Mouse (Mus musculus): ENCODE data around the gene Pla2g3. TPM values are rescaled to one million over a fixed set of nuclear protein-coding genes. Genes with fewer than 3 reads are reported as not detected.

Gene Pla2g3
- polyA plus RNA-seq, 1 experiment from 2014 or later = 0.44 TPM

- 75% methylated on average over 4 of the region's 4 CpGs for WGBS
- Histone ChIP-seq H3K4me2 (peak overlapping the region; percentile 63), H3K4me1 (peaks cover 36% of the 10 kb centered on the region), H3K27me3 (no peaks in the 10 kb centered on the region), H3K4me3 (replicated peaks) (peak overlapping the region; percentile 48), H3K9ac (0 out of 2 replicates have a peak overlapping the region, but pooled peaks have one; percentile 39), H3K27ac (0 out of 2 replicates have a peak overlapping the region, but pooled peaks have one; percentile 24), H3K36me3 (peaks cover 20% of the 10 kb centered on the region), H3K9me3 (replicated peaks) (no peaks in the 10 kb centered on the region)
- ATAC-seq (replicated peaks; ENCODE audit: low FRiP score) = no peak
These were observed 27.6 kb downstream of the Pla2g3 start for GRCm38 (mm10) chr11:3515637-3516036.

DNA sequence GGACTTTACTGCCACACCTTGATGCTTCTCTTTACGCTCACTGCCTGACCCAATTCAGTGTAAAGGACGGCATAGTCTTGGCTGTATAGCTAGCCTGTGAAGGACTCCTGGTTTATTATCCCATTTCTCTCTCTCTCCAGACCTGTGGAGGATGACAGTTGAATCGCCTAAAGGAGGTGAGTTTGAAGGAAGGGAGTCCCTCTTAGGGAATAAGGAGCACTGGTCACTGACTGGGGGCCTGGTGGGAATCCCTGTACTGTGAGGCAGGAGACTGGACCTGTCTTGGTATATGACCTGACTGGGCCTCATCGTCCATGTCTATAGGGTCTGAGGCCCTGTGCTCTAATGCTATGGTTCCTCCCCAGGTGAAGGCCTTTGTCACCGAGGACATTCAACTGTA is 28.0 kb downstream of the Pla2g3 start:
- 83% methylated on average over 5 of the region's 5 CpGs for WGBS
- no peak overlapping the region for H3K27ac ChIP-seq
- H3K36me3 ChIP-seq = peaks cover 25% of the 10 kb centered on the region
- H3K4me2 ChIP-seq = peak overlapping the region; percentile 63
- ATAC-seq (replicated peaks; ENCODE audit: low FRiP score) = no peak
- H3K9me3 ChIP-seq (replicated peaks) = no peaks in the 10 kb centered on the region
- H3K27me3 ChIP-seq = no peaks in the 10 kb centered on the region
- peak overlapping the region; percentile 48; the same call in 1 of the 2 replicates for H3K4me3 ChIP-seq (replicated peaks)
- H3K4me1 ChIP-seq = peaks cover 36% of the 10 kb centered on the region
- H3K9ac ChIP-seq = no peak overlapping the region

DNA sequence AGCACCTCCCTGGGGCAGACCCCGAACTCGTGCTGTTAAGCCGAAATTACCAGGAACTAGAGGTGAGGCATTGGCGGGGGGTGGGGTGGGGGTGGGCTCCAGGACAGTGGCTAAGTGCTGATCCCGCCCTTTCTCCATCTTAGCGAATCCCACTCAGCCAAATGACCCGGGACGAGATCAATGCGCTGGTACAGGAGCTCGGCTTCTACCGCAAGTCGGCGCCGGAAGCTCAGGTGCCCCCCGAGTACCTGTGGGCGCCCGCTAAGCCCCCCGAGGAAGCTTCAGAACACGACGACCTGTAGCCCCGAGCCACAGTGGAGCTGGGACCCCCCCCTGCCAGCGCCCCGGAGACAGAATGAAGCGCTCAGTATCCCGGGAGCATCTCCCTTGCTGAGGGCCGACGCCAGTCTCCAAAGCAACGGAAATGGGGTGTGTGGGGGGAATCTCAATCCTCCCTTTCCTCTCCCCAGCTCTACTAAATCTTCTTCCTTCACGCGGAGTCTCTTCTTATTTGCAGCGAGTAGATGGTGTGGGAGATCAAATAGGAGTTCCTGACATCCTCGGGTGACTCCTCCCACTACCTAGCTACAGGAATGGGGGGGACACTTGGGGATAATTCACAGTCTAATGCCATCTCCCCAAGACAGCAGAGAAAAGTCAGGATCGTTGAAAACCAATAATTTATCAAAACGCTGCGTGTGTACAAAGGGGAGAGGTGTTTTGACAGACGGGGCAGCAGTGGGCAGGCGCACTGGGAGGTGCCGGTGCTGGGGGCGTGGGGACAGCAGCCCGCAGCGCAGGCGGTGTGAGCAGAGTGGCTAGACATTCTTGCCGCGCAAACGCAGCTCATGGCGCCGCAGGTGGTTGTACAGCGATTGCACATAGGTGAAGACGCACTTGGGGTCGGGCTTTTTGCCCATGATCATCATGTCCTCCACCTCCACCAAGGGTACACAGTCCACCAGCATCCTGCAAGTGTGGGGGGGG is 29.1 kb downstream of the Pla2g3 start:
- no peaks in the 10 kb centered on the region for H3K27me3 ChIP-seq
- H3K9ac ChIP-seq = peak overlapping the region; percentile 39
- WGBS = 2% methylated on average over 50 of the region's 50 CpGs
- H3K4me3 ChIP-seq (replicated peaks) = peak overlapping the region; percentile 41
- peak overlapping the region; percentile 63 for H3K4me2 ChIP-seq
- peak; percentile 43; the same call in 1 of the 2 replicates for ATAC-seq (replicated peaks; ENCODE audit: low FRiP score)
- peak overlapping the region; percentile 32; the same call in 1 of the 2 replicates for H3K27ac ChIP-seq
- H3K4me1 ChIP-seq = peaks cover 39% of the 10 kb centered on the region
- no peaks in the 10 kb centered on the region for H3K9me3 ChIP-seq (replicated peaks)
- peaks cover 36% of the 10 kb centered on the region for H3K36me3 ChIP-seq

DNA sequence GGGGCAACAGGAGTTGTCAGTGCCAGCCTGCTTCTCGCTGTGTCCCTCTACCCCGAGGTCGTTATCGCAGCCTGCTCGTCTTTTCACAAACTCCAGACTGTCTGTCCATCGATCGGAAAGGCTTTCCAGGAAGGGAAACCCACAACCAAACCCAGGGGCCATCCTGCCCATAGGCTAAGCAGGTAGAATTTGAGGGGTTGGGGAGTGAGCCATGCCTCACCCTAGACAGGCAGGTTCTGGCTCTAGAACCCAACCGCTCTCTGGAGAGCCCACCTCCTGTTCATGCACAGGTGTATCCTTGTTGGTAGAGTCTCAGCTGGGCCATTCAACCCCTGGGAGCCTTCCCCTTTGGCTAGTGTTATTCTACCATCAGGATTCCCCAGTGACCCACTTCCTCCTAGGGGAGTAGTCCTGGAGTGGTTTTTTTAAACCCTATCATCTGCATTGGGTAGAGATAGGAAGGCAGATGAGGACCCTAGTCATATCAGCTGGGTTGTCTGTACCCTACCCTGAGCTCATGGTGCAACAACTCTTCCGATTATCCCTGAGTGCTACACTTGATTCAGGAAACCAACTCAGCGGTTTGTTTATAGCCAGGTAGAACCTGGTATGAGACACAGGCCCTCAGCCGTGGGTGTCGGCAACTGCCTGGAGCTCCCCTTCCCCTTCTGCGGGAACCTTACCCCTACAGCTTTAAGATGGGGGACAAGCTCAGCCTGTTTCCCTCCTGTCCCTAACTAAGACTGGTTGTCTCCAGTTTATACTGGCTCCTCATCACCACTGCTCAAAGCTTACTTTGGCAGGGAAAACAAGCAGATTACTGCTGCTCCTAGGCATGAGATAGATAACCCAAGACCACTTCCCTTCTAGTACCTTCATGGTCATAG is 30.0 kb downstream of the Pla2g3 start:
- 0 out of 2 replicates have a peak overlapping the region, but pooled peaks have one; percentile 39 for H3K9ac ChIP-seq
- peaks cover 45% of the 10 kb centered on the region for H3K36me3 ChIP-seq
- 0 out of 2 replicates have a peak, but pooled peaks have one; percentile 9 for ATAC-seq (replicated peaks; ENCODE audit: low FRiP score)
- H3K4me2 ChIP-seq = peak overlapping the region; percentile 63
- WGBS = 54% methylated on average over 13 of the region's 13 CpGs
- H3K9me3 ChIP-seq (replicated peaks) = no peaks in the 10 kb centered on the region
- H3K27ac ChIP-seq = peak overlapping the region; percentile 32; the same call in 1 of the 2 replicates
- peaks cover 39% of the 10 kb centered on the region for H3K4me1 ChIP-seq
- H3K27me3 ChIP-seq = no peaks in the 10 kb centered on the region
- peak overlapping the region; percentile 41 for H3K4me3 ChIP-seq (replicated peaks)

GRCm38 (mm10) chr11:3519051-3519726 is 31.1 kb downstream of the Pla2g3 start:
- no peak overlapping the region for H3K4me2 ChIP-seq
- no peak for ATAC-seq (replicated peaks; ENCODE audit: low FRiP score)
- H3K27me3 ChIP-seq = no peaks in the 10 kb centered on the region
- H3K4me1 ChIP-seq = peaks cover 34% of the 10 kb centered on the region
- no peak overlapping the region for H3K4me3 ChIP-seq (replicated peaks)
- WGBS = 72% methylated on average over 4 of the region's 4 CpGs
- no peak overlapping the region for H3K9ac ChIP-seq
- H3K9me3 ChIP-seq (replicated peaks) = no peaks in the 10 kb centered on the region
- H3K27ac ChIP-seq = no peak overlapping the region
- H3K36me3 ChIP-seq = peaks cover 56% of the 10 kb centered on the region

DNA sequence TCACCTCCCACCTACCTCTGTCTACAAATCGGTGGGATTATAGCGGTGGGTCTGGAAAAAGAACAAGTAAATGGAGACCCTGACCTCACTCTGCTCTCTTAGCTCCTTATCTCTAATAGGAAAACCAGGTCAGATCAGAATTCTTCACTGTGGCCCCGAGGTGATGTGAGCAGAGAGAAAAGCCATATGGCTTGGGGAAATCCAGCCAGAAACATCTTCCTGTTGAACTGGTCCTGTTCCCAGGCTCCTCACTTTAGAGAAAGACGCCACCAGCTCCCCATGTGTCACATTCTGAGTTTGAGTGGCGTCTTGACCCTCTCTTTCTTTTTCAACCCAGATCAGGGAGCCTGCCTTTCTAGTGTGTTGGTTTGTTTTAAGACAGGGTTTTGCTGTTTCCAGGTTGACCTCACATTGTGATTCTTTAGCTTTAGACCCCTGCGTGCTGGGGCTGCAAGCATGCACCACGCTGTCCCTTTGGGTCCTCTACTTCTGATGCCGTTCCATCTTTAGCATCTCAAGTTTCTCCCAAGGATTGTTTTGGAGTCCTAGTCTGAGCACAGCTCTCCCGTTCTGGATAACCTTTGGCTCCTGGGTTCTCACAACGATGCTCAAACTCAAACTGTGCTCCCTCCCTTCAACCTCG is 31.8 kb downstream of the Pla2g3 start:
- H3K9ac ChIP-seq = no peak overlapping the region
- no peak overlapping the region for H3K4me2 ChIP-seq
- peaks cover 63% of the 10 kb centered on the region for H3K36me3 ChIP-seq
- no peak for ATAC-seq (replicated peaks; ENCODE audit: low FRiP score)
- no peak overlapping the region for H3K27ac ChIP-seq
- H3K9me3 ChIP-seq (replicated peaks) = no peaks in the 10 kb centered on the region
- peaks cover 33% of the 10 kb centered on the region for H3K4me1 ChIP-seq
- H3K27me3 ChIP-seq = no peaks in the 10 kb centered on the region
- H3K4me3 ChIP-seq (replicated peaks) = no peak overlapping the region
- WGBS = 81% methylated on average over 11 of the region's 11 CpGs

GRCm38 (mm10) chr11:3520919-3521318 is 32.8 kb downstream of the Pla2g3 start:
- WGBS = 62% methylated on average over 14 of the region's 14 CpGs
- Histone ChIP-seq H3K27me3 (no peaks in the 10 kb centered on the region), H3K9me3 (replicated peaks) (no peaks in the 10 kb centered on the region), H3K36me3 (peaks cover 73% of the 10 kb centered on the region), H3K4me1 (peaks cover 24% of the 10 kb centered on the region), H3K4me2 (no peak overlapping the region), H3K9ac (no peak overlapping the region), H3K27ac (no peak overlapping the region), H3K4me3 (replicated peaks) (no peak overlapping the region)
- ATAC-seq (replicated peaks; ENCODE audit: low FRiP score) = no peak

GRCm38 (mm10) chr11:3521339-3522224 is 33.5 kb downstream of the Pla2g3 start:
- Histone ChIP-seq H3K27ac (no peak overlapping the region), H3K36me3 (peaks cover 80% of the 10 kb centered on the region), H3K9ac (no peak overlapping the region), H3K4me3 (replicated peaks) (no peak overlapping the region), H3K27me3 (no peaks in the 10 kb centered on the region), H3K4me1 (peaks cover 19% of the 10 kb centered on the region), H3K9me3 (replicated peaks) (no peaks in the 10 kb centered on the region), H3K4me2 (no peak overlapping the region)
- 83% methylated on average over 23 of the region's 23 CpGs for WGBS
- ATAC-seq (replicated peaks; ENCODE audit: low FRiP score) = no peak

DNA sequence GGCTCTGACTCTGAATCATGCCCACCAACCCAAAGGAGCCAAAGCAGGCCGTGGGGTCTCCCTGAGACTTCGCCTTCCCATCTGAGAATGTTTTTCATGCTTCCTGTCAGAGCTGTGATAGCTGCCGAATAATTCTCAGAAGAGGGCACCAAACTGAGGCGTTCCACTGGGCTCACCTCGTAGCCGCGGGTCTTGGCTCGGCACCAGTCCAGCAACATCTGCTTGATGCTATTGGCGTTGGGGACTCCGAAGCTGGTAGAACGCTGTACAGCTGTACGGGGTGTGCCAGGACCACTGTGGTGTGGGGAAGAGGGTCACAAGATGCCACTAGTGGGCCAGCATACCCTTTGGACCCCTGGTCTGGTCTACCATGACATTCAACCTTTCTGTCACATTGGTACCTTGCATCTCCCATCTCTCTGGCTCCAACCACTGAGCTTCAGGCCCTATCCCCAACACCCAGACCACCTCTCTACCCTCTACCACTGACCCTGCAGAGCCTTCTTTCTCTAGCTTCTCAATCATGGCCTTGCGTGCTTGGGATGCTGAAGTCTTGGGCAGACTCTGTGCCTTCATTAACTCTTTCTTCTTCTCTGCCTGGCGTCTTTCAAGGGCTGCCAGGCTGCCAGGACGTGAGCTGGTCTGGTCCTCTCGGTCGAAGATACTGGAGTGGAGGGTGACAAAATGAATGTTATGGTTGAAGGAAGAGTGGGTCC is 34.4 kb downstream of the Pla2g3 start:
- 96% methylated on average over 17 of the region's 17 CpGs for WGBS
- no peak for ATAC-seq (replicated peaks; ENCODE audit: low FRiP score)
- peaks cover 88% of the 10 kb centered on the region for H3K36me3 ChIP-seq
- no peak overlapping the region for H3K4me3 ChIP-seq (replicated peaks)
- H3K4me1 ChIP-seq = peaks cover 10% of the 10 kb centered on the region
- no peaks in the 10 kb centered on the region for H3K9me3 ChIP-seq (replicated peaks)
- no peaks in the 10 kb centered on the region for H3K27me3 ChIP-seq
- H3K4me2 ChIP-seq = no peak overlapping the region
- H3K27ac ChIP-seq = no peak overlapping the region
- no peak overlapping the region for H3K9ac ChIP-seq
